Mouse (Mus musculus) inflammation-experienced regulatory T-cells (primary cell): ENCODE results near the gene Casq2. TPM values are rescaled to one million over a fixed set of nuclear protein-coding genes. Genes with fewer than 3 reads are reported as not detected.

ENCODE experiments used
- polyA plus RNA-seq, 2 experiments: library from polyadenylated mRNA; unstranded; fragments of 100-300 nt; shearing (Covaris generic); gene quantifications; one replicate each; pipeline ENCODE4 v1.2.1; 2017

Casq2 gene
- polyA plus RNA-seq = not detected

GRCm38 (mm10) chr3:102086283-102086682, at the start of gene Casq2:
Casq2 (plus strand) TSS chr3:102086415.

Other genes with a start within 250 kb of the Casq2 start
- under 1 TPM in 1 of 2 experiments, not detected in 1; 0.26 TPM for gene Mab21l3, start 237.5 kb upstream of the Casq2 start, polyA plus RNA-seq
- gene Slc22a15, start 162.0 kb upstream of the Casq2 start, polyA plus RNA-seq = 10 to 100 TPM; 15.6 to 16.8 TPM
- gene Nhlh2, start 76.3 kb upstream of the Casq2 start, polyA plus RNA-seq = not detected
- gene Vangl1, start 118.3 kb downstream of the Casq2 start, polyA plus RNA-seq = 1 to 10 TPM in 1 of 2 experiments, under 1 TPM in 1; 0.19 to 3.0 TPM